Mouse (Mus musculus) intestine, postnatal 0 days (tissue): Measurements from ENCODE around the gene Dnaaf3. TPM values are rescaled to one million over a fixed set of nuclear protein-coding genes. Genes with fewer than 3 reads are reported as not detected.

Experiments
- ATAC-seq: fragments of 200-750 bp; cut with Nextera tagmentation; 2 replicates; pipeline ENCODE4 v1.8.0; 2017; ENCODE audit warnings: mild to moderate bottlenecking, moderate TSS enrichment, moderate library complexity
- H3K27ac ChIP-seq: fragments of 300-500 bp; sonication (generic); 2 replicates; pipeline ENCODE4 v1.5.1; 2014; ENCODE audit warnings: mild to moderate bottlenecking, low read depth, low read length, moderate library complexity
- H3K27me3 ChIP-seq: fragments of 300-500 bp; sonication (generic); replicated peaks from 2 replicates; pipeline ENCODE4 v1.6.1; 2014; ENCODE audit warnings: low read length, mixed read lengths; ENCODE audit not compliant: control insufficient read depth, insufficient read depth
- H3K36me3 ChIP-seq: fragments of 300-500 bp; sonication (generic); 2 replicates; pipeline ENCODE4 v1.6.1; 2014; ENCODE audit warnings: mild to moderate bottlenecking, moderate library complexity; ENCODE audit not compliant: control insufficient read depth, insufficient read depth
- H3K4me1 ChIP-seq: fragments of 300-500 bp; sonication (generic); replicated peaks from 2 replicates; pipeline ENCODE4 v1.6.1; 2014; ENCODE audit warnings: antibody characterized with exemption, low read length, mixed read lengths; ENCODE audit not compliant: control insufficient read depth, insufficient read depth
- H3K4me2 ChIP-seq: fragments of 300-500 bp; sonication (generic); replicated peaks from 2 replicates; pipeline ENCODE4 v1.6.1; 2014; ENCODE audit warnings: low read depth, mild to moderate bottlenecking, moderate library complexity
- H3K4me3 ChIP-seq: fragments of 300-500 bp; sonication (generic); 2 replicates; pipeline ENCODE4 v1.5.1; 2014; ENCODE audit warnings: low read depth, low read length
- H3K9ac ChIP-seq: fragments of 300-500 bp; sonication (generic); 2 replicates; pipeline ENCODE4 v1.6.1; 2014; ENCODE audit warnings: mild to moderate bottlenecking, low read depth, low read length
- H3K9me3 ChIP-seq: fragments of 300-500 bp; sonication (generic); 2 replicates; pipeline ENCODE4 v1.6.1; 2016; ENCODE audit warnings: mixed run types; ENCODE audit not compliant: control insufficient read depth
- CTCF ChIP-seq: sonication (generic); IDR thresholded peaks from 2 replicates; pipeline ENCODE4 v1.5.1; 2016; ENCODE audit warnings: low read depth, mild to moderate bottlenecking, control low read depth, antibody characterized with exemption, moderate library complexity
- WGBS: fragments of 180-500 bp; shearing (Covaris S2); extraction: QIAGEN DNeasy Blood & Tissue Kit; methylation state at CpG from one replicate; pipeline ENCODE4 v1.1.7; 2014; 5-methylcytosine and 5-hydroxymethylcytosine counted together
- polyA plus RNA-seq: library from polyadenylated mRNA; unstranded; fragments of >200 nt; fragmentation: Nextera tagmentation; extraction: Ambion mirVana; gene quantifications from 2 replicates; pipeline ENCODE4 v1.2.1, GENCODE M21; 2015

Dnaaf3 gene
- polyA plus RNA-seq, 1 experiment from 2014 or later: 0.33 TPM

DNA sequence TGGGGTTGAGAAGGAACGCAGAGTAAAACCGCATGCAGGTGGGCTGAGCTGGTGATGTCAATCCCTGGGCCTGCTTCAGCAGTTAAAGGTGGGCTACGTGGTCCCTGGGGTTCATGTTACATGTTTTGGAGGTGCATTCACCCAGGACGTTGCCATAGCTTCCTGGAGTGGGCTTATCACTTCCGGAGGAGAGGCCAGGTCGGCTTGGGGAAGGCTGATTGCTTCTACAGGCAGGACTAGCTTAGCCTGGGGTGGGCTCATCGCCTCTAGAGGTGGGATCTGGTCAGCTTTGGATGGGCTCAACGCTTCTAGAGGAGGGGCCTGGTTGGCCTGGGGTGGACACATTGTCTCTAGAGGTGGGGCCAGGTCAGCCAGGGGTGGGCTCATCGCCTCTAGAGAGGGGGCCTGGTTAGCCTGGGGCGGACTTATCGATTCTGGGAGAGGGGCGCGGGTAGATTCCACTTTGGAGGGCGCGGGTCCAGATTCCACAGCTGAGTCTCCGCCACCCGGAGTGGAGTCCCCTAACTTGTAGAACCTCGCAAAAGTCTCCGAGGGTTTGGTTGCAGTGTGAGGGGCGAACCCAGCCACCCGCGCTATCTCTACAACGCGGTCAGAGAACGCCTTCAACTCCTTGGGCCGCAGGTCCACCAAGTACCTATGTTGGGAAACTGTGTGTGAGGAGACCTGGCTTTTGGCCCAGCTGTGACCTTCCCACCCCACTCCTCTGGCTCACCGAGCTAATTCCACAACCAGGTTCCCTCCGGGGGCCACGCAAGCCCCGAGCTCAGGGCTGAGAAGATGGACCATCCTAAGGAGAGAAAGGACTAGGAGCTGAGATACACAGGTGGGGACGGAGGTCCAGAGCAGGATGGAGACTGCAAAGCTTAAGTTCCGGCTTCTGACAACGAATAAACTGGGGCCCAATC is 8.8 kb downstream of the Dnaaf3 start:
- Histone ChIP-seq H3K9me3 (no peaks in the 10 kb centered on the region), H3K4me3 (no peak overlapping the region), H3K36me3 (no peaks in the 10 kb centered on the region), H3K27me3 (0 out of 2 replicates have a peak, but pooled peaks cover 4% of the 10 kb centered on the region), H3K9ac (no peak overlapping the region), H3K4me2 (no peak overlapping the region), H3K27ac (no peak overlapping the region), H3K4me1 (no peaks in the 10 kb centered on the region)
- 90% methylated on average over 33 of the region's 33 CpGs for WGBS
- no peak for TF ChIP-seq CTCF
- ATAC-seq: no peak

DNA sequence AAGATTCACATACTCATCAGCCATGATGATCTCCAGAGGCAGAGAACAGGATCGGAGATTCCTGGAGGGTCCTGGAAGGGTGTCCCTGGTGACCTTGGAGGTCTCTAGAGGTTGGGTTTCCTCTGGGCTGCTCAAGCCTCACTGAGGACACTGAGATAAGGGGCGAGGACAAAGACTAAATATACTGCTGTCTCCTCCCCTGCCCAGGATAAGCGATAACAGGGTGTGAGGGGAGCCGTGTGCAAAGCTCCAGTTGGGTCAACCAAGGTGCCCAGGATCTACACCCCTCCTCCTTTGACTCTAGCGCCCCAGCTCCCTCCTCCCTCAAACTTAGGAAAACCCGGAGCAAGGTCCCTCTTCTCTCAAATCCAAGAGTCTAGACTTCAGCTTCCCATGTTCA is 10.0 kb downstream of the Dnaaf3 start:
- no peak overlapping the region for H3K4me2 ChIP-seq
- H3K27me3 ChIP-seq: 0 out of 2 replicates have a peak, but pooled peaks cover 4% of the 10 kb centered on the region
- H3K27ac ChIP-seq: no peak overlapping the region
- no peaks in the 10 kb centered on the region for H3K4me1 ChIP-seq
- no peaks in the 10 kb centered on the region for H3K9me3 ChIP-seq
- no peaks in the 10 kb centered on the region for H3K36me3 ChIP-seq
- 68% methylated on average over 6 of the region's 6 CpGs for WGBS
- no peak overlapping the region for H3K9ac ChIP-seq
- no peak for ATAC-seq
- H3K4me3 ChIP-seq: no peak overlapping the region
- TF ChIP-seq CTCF: no peak

DNA sequence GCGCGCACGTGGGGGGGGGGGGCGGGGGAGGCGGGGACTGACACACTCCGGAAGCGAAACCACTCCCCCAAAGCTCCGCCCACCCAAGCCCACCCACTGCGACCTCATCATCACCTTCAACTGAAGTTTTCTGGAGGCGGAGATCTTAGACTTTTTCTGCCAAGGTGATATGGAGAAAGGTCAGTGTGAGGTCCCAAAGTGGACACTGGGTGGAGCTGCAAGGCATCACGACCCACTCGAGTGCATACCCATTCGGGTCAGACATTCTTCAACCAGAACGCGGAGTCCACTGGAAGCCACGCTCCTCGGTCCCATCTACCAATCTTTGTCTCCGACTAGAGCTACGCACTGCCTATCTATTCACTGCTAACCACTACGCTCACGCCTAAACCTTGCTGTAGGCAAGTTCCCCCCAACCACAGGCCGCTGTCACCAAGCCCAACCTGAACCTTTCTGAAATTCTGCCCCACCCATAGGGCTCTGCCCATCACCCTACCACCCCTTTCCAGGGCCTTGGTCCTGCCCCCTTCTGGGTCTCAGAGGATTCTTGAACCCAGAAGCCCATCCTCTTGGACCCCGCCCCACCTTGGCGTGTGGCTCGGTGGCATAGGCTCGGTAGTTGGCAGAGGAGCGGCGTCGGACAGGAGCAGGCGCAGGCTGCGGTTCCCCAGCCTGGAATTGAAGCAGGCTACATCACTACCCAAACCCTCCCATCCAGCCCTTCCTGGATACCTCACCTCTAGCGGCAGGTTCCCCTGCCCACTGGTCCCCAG is 10.8 kb downstream of the Dnaaf3 start:
- 29% methylated on average over 32 of the region's 32 CpGs for WGBS

DNA sequence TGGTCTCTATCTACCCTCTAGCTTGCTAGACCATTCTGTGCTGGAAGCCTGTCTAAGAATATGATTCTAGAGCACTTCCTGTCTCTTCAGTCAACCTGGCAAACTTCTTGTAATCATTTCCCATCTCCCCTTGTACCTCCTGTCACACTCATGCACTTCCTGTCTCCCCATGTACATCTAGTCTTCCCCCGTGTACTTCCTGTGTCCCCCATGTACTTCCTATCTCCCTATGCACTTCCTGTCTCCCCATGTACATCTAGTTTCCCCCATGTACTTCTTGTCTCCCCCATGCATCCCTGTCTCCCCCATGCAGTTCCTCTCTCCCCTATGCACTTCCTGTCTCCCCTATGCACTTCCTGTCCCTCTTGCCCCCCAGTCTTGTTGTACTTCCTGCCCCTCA is 13.8 kb downstream of the Dnaaf3 start:
- Histone ChIP-seq H3K4me3 (no peak overlapping the region), H3K9ac (no peak overlapping the region), H3K9me3 (no peaks in the 10 kb centered on the region), H3K36me3 (no peaks in the 10 kb centered on the region), H3K4me2 (no peak overlapping the region), H3K4me1 (no peaks in the 10 kb centered on the region), H3K27ac (no peak overlapping the region), H3K27me3 (0 out of 2 replicates have a peak, but pooled peaks cover 4% of the 10 kb centered on the region)
- ATAC-seq: no peak
- WGBS: 74% methylated on average over 1 of the region's 1 CpGs
- TF ChIP-seq CTCF: no peak

More for the DNA sequence above, 10.8 kb downstream of the Dnaaf3 start:
- H3K27ac ChIP-seq: no peak overlapping the region
- TF ChIP-seq CTCF: peak; percentile 29; the same call in 1 of the 2 replicates
- H3K4me2 ChIP-seq: peak overlapping the region; percentile 51
- H3K4me3 ChIP-seq: 0 out of 2 replicates have a peak overlapping the region, but pooled peaks have one; percentile 3
- no peak for ATAC-seq
- no peaks in the 10 kb centered on the region for H3K36me3 ChIP-seq
- H3K4me1 ChIP-seq: no peaks in the 10 kb centered on the region
- no peaks in the 10 kb centered on the region for H3K9me3 ChIP-seq
- H3K27me3 ChIP-seq: 0 out of 2 replicates have a peak, but pooled peaks cover 4% of the 10 kb centered on the region
- H3K9ac ChIP-seq: no peak overlapping the region

DNA sequence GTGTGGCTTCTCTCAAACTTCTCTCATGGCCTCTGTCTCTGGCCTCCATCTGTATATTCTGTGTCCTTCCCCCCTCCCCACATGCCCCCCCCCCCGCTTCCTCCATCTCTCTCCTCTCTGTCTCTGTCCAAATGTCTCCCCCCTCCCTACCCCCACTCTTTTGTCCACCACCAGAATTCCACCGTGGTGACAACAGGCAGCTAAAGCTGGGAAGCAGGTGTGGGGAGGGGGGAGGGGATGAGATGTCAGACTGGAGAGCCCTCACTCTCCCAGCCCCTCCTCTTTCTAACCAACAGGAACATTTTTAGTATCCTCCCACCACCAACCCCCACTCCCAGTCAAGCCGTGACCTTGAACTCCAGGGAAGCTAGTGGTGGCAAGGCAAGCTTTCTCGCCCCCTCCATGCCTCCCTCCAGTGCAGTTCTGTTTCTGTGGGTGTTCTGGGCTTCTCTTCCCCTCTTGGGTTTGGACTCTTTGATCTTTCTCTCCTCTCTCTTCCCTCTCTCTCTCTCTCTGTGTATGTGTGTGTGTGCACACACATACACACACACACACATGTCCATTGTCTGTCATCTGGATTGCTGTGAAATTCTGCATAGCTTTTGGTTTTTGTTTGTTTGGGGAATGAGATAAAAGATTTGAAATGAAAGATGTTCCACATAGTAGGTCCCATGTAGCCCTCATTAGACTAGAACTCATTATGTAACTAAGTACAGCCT is 15.8 kb downstream of the Dnaaf3 start, which contains the start of gene Tnnt1:
TSS of gene Tnnt1 (minus strand) at position 51 of the 719 bp plus-strand sequence.
- H3K9me3 ChIP-seq: no peaks in the 10 kb centered on the region
- no peaks in the 10 kb centered on the region for H3K4me1 ChIP-seq
- H3K36me3 ChIP-seq: no peaks in the 10 kb centered on the region
- no peak for ATAC-seq
- TF ChIP-seq CTCF: no peak
- no peak within 1 kb of the TSS for H3K27ac ChIP-seq
- H3K4me2 ChIP-seq: no peak within 1 kb of the TSS
- H3K4me3 ChIP-seq: no peak within 1 kb of the TSS
- 22% methylated on average over 4 of the region's 4 CpGs for WGBS
- H3K27me3 ChIP-seq: 0 out of 2 replicates have a peak, but pooled peaks cover 4% of the 10 kb centered on the region
- no peak within 1 kb of the TSS for H3K9ac ChIP-seq

DNA sequence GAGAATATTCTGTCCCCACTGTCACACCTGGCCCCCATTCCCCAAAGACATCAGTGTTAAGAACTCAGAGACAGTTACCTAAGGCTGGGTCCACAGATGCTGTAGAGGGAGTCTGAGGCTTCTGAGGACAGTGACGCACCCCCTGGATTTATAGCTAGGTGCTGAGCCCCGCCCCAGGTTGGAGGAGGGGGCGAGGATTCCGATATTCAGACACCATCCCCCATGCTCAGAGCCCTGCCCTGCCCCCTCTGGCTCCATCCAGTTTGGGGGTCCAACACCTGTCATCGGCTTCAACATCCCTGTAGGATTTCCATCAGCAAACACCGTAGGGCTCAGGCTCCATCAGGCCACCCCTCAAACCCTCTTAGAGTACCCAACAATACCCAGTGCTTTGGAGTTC is 16.4 kb downstream of the Dnaaf3 start:
- 0 out of 2 replicates have a peak, but pooled peaks cover 4% of the 10 kb centered on the region for H3K27me3 ChIP-seq
- H3K36me3 ChIP-seq: no peaks in the 10 kb centered on the region
- ATAC-seq: no peak
- no peaks in the 10 kb centered on the region for H3K4me1 ChIP-seq
- no peaks in the 10 kb centered on the region for H3K9me3 ChIP-seq
- H3K27ac ChIP-seq: no peak overlapping the region
- TF ChIP-seq CTCF: no peak
- H3K9ac ChIP-seq: no peak overlapping the region
- H3K4me3 ChIP-seq: no peak overlapping the region
- no peak overlapping the region for H3K4me2 ChIP-seq
- WGBS: 54% methylated on average over 6 of the region's 6 CpGs
